Mouse (Mus musculus) olfactory bulb, adult 2 months (tissue): ENCODE measurements around the gene Supt5. TPM values are rescaled to one million over a fixed set of nuclear protein-coding genes. Genes with fewer than 3 reads are reported as not detected.

Source experiments
- H3K27ac ChIP-seq: fragments of 200-500 bp; 2 replicates; pipeline ENCODE4 v1.5.1; 2012; ENCODE audit warnings: low read depth, low read length; ENCODE audit not compliant: insufficient read depth
- H3K4me1 ChIP-seq: fragments of 200-500 bp; 2 replicates; pipeline ENCODE4 v1.6.1; 2012; ENCODE audit warnings: low read length; ENCODE audit not compliant: control insufficient read depth, insufficient read depth
- H3K4me3 ChIP-seq: fragments of 200-500 bp; 2 replicates; pipeline ENCODE4 v1.5.1; 2012; ENCODE audit warnings: mild to moderate bottlenecking, low read depth, low read length, moderate library complexity; ENCODE audit not compliant: insufficient read depth
- CTCF ChIP-seq: fragments of 200-500 bp; IDR thresholded peaks from 2 replicates; pipeline ENCODE4 v1.5.1; 2012; ENCODE audit warnings: low read depth, mild to moderate bottlenecking, low read length, moderate library complexity; ENCODE audit not compliant: insufficient read depth
- POLR2A ChIP-seq: fragments of 200-500 bp; IDR thresholded peaks from 2 replicates; pipeline ENCODE4 v1.6.1; 2012; ENCODE audit warnings: mild to moderate bottlenecking, low read depth, low read length, moderate library complexity; ENCODE audit not compliant: insufficient read depth
- WGBS: fragments of 180-500 bp; shearing (Covaris S2); methylation state at CpG from one replicate; pipeline ENCODE4 v1.1.7; 2018; 5-methylcytosine and 5-hydroxymethylcytosine counted together
- polyA plus RNA-seq: library from polyadenylated mRNA; stranded (reverse); fragments of >200 nt; gene quantifications from 2 replicates; pipeline ENCODE4 v1.2.4, GENCODE M21; 2012; ENCODE audit warnings: low replicate concordance; ENCODE audit not compliant: missing spikeins, insufficient read depth, insufficient read length

The Supt5 gene
- polyA plus RNA-seq, 1 experiment, result not detected

DNA sequence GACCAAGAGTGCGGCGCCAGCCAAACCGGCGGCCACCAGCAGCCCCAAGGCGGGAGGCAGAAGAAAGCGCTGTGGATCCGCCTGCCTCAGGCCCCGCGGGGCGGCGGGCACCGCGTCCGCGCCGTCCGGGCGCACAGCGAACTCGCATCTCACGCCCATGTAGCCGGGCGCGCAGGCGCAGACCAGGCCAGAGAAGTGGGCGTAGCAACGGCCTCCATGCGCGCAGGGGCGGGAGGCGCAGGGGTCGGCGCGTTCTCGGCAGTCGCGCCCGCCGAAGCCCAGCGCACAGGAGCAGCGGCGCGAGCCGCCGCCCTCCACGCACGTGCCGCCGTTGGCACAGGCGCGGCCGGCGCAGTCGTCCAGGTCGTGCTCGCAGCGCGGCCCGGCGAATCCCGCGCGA is 44.1 kb downstream of the Supt5 start:
- TF ChIP-seq CTCF (no peak), POLR2A (no peak; the same call in 1 of the 2 replicates)
- H3K4me3 ChIP-seq, result peak overlapping the region; percentile 66
- H3K4me1 ChIP-seq, result peaks cover 22% of the 10 kb centered on the region; the same call in 1 of the 2 replicates
- WGBS, result 3% methylated on average over 63 of the region's 63 CpGs
- H3K27ac ChIP-seq, result no peak overlapping the region

DNA sequence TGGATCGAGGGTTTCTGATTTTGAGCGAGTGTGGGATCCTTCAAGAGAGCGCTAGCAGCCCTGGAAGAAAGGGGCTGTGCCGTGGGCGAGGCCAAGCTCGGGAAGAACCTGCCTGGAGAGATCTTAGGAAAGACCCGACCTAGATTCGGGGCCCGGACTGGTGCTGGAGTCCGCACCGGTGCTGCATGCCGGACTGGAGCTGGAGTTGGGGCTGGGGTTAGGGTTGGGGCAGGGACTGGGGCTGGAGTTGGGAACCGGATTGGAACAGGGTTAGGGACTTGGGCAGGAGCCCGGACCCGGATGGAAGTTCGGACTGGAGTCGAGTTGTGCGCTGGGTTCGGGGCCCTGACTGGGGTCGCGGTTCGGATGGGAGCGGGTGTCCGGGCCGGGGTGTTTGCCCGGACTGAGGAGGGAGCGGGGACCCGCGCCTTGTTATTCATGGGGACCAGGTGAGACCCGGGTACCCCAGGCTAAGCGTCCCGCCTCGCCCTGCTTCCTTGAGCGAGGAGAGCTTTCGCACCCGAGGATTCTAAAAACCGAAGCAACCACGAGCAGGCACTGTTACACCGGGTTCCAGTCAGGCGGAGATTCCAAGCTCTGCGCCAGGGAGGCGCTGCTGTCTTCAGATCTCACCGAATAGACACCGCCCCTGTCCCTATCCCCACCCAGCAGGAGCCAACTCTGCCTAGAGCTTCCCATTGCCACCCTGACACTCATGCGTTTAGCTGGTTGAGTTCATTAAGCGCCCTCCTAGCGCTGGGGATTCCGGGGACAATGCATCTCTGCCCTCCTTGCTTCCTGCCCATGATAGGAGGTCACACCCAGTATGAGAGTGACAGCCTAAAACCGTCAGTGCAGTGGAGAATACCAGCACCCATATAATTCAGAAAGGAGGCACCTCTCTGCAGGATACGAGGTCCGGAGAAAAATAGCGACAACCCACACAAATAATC is 47.6 kb downstream of the Supt5 start, which contains the start of gene Selenov:
Selenov (minus strand) TSS at position 549 of the 953 bp plus-strand sequence.
- H3K4me1 ChIP-seq, result peaks cover 18% of the 10 kb centered on the region; the same call in 1 of the 2 replicates
- no peak for TF ChIP-seq CTCF
- TF ChIP-seq POLR2A, result no peak
- H3K27ac ChIP-seq, result no peak within 1 kb of the TSS
- WGBS, result 3% methylated on average over 52 of the region's 52 CpGs
- peak within 1 kb of the TSS; percentile 26 for H3K4me3 ChIP-seq

- TF ChIP-seq CTCF, result no peak
- no peak for TF ChIP-seq POLR2A
- H3K4me3 ChIP-seq, result peak overlapping the region; percentile 26
- 7% methylated on average over 18 of the region's 18 CpGs for WGBS
- H3K27ac ChIP-seq, result no peak overlapping the region
- H3K4me1 ChIP-seq, result peaks cover 18% of the 10 kb centered on the region; the same call in 1 of the 2 replicates
Measured at GRCm38 (mm10) chr7:28290165-28290564, 48.4 kb downstream of the Supt5 start.

- Histone ChIP-seq H3K4me1 (peaks cover 13% of the 10 kb centered on the region), H3K4me3 (no peak overlapping the region), H3K27ac (no peak overlapping the region)
- WGBS, result 77% methylated on average over 7 of the region's 7 CpGs
- TF ChIP-seq CTCF (no peak), POLR2A (no peak)
Measured at GRCm38 (mm10) chr7:28280630-28281029, 57.9 kb downstream of the Supt5 start.

- TF ChIP-seq CTCF (no peak), POLR2A (no peak)
- H3K4me1 ChIP-seq, result peaks cover 13% of the 10 kb centered on the region
- H3K27ac ChIP-seq, result no peak overlapping the region
- peak overlapping the region; percentile 92 for H3K4me3 ChIP-seq
- WGBS, result 84% methylated on average over 7 of the region's 7 CpGs
Measured at GRCm38 (mm10) chr7:28278279-28278652, 60.3 kb downstream of the Supt5 start.

GRCm38 (mm10) chr7:28277615-28278278 is 60.8 kb downstream of the Supt5 start, which contains the start of gene Eid2b:
Gene Eid2b, plus strand, starts transcription at chr7:28277739.
- WGBS, result 2% methylated on average over 68 of the region's 68 CpGs
- Histone ChIP-seq H3K4me3 (peak within 1 kb of the TSS; percentile 92), H3K27ac (peak within 1 kb of the TSS; percentile 77; the same call in 1 of the 2 replicates), H3K4me1 (peaks cover 13% of the 10 kb centered on the region)
- TF ChIP-seq CTCF, result peak; percentile 80
- peak; percentile 59; the same call in 1 of the 2 replicates for TF ChIP-seq POLR2A

DNA sequence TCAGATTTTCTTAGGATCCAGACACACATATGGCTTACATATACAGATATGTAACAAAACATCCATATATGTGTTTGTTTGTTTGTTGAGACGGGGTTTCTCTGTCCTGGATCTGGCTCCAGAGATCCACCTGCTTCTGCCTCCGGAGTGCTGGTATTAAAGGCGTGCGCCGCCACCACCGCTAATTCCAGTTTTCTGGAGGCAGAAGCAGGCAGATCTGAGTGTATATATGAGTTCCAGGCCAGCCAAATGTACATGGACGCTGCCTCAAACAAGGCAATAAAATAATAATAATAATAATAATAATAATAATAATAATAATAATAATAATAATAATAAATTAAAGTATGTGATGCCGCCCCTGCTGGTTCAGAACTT is 61.3 kb downstream of the Supt5 start:
- TF ChIP-seq POLR2A (no peak), CTCF (no peak)
- Histone ChIP-seq H3K4me1 (peaks cover 13% of the 10 kb centered on the region), H3K27ac (no peak overlapping the region), H3K4me3 (no peak overlapping the region)
- 57% methylated on average over 8 of the region's 8 CpGs for WGBS

DNA sequence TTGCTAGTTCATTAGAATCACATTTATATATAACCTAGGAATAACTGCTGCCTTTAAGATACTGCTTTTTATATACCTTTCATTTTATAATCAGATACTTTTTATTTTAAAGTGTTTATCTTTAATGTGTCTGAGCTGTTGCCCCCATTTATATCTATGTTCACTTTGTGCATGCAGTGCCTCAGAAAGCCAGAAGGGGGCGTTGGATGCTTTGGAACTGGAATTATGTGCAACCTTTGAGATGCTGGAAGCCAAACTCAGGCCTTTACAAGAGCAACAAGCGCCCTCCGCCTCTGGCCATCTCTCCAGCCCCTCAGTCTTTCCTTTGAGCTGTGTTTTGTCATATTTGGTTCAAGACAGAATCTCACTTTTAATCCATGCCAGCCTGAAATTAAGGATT is 66.8 kb downstream of the Supt5 start:
- Histone ChIP-seq H3K27ac (no peak overlapping the region), H3K4me1 (peaks cover 2% of the 10 kb centered on the region; the same call in 1 of the 2 replicates), H3K4me3 (no peak overlapping the region)
- TF ChIP-seq CTCF, result peak; percentile 23; the same call in 1 of the 2 replicates
- TF ChIP-seq POLR2A, result no peak
- 73% methylated on average over 3 of the region's 3 CpGs for WGBS
